Mouse (Mus musculus) heart, postnatal 0 days (tissue): ENCODE data around the gene Ntm.

Experiments used
- CTCF ChIP-seq: IDR thresholded peaks from 2 replicates; pipeline ENCODE4 v1.5.1; 2016; ENCODE audit warnings: antibody characterized with exemption, control low read depth, low read depth
- EP300 ChIP-seq: IDR thresholded peaks from 2 replicates; pipeline ENCODE4 v1.6.1; 2016; ENCODE audit warnings: antibody characterized with exemption, low read depth

- TF ChIP-seq CTCF (peak; percentile 34), EP300 (no peak)
These were observed 726.2 kb downstream of the Ntm start for GRCm38 (mm10) chr9:29236752-29237151.
